Mouse (Mus musculus) c-Kit-negative CD71-positive TER-119-positive erythroid progenitor cells, embryonic 14.5 days (primary cell): ENCODE data around the gene Cfap57.
"Not testable (repeated sequence)": the region's sequence is repeated elsewhere in the genome, so short reads cannot be mapped to it uniquely, and the experiment has no call there.

Experiments used
- DNase-seq: peaks from one replicate; pipeline ENCODE4 v3.0.0-alpha.2; 2013; ENCODE audit warnings: low read depth, low spot score

Gene Cfap57

DNA sequence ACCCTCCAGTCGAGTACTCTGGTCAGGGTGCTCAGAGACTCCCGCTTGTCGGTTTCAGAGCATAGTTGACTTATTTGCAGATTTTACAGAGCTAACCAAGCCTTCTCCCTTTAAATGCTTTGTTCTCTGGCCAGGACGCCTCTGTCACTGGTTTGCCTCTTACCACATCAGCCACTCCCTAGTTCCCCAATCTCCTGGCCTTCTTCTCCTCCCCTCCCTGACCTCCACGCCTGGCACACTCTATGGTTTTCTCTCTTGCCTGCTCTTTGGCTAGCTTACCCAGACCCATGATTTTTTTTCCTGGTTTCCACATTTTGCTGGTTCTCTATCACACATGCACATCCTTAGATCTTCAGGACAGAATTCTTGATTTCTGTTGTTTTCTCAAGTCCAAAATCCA, 102.4 kb downstream of the Cfap57 start:
- no peak for DNase-seq

DNA sequence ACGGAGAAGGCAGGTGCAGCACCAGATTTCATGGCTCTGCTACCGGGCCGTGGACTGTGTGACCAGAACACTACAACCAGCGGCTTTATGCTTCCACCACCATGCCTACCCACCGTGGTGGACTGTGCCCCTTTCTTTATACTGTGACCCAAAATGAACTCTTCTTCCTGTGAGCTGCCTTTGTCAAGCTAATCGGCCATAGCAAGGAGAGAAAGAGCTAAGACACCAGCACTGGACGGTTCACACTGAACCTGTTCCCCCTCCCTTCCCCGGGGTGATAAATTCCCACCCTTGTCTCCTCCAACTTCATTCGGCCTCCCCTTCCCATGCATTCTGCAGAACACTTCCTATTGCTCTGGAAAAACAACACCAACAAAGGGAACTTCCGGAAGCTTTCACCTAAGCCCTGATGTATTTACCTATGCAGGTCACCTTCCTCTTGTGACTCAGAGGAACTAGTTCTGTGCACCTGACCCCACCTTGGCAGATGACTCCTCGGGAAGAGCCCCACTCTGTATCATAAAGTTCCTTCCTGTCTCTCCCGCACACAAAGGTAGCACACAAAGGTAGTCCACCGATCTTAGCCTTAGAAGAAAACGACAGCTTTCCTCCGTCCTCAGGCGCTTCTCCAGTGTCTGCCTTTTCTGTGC, 103.0 kb downstream of the Cfap57 start:
- DNase-seq: no peak

DNA sequence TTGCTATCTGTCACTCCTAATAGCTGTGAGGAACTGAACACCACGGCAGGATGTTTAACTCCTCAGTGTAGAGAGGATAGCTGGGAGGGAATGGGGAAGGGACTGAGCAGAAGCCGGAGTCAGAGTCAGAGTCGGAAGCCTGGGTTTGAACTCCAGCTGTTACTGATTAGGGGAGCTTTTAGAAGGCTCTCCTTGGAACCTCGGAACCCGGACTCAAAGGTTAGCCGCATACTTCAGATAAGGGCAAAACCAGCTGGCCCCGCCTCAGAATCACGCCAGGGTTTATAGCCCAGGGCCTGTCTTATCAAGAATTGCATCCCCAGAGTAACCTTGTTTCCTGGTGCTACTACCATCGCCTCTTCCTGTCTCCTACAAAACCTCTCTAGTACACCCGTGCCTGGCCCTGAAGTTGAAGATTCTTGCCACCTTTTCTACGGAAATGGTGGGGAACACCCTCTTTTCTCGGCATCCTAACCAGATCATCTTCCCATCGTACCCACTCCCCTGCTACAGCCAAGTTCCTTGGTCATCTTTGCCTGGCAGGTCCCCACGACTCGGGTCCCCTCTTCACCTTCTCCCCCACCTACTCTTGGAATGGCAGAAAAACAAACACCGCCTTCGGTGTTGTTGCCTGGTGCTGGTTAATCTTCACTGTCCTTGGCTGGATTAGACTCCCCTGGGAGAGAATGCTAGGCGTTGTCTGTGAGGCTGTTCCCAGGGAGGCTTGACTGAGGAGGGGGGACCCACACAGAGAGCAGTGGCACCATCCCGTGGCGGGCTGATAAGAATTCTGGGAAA, 103.7 kb downstream of the Cfap57 start:
- no peak for DNase-seq

- no peak for DNase-seq
Measured at GRCm38 (mm10) chr4:118509050-118509449, 111.5 kb downstream of the Cfap57 start.

- DNase-seq: not testable (repeated sequence)
Measured at GRCm38 (mm10) chr4:118507171-118507570, 113.4 kb downstream of the Cfap57 start.

DNA sequence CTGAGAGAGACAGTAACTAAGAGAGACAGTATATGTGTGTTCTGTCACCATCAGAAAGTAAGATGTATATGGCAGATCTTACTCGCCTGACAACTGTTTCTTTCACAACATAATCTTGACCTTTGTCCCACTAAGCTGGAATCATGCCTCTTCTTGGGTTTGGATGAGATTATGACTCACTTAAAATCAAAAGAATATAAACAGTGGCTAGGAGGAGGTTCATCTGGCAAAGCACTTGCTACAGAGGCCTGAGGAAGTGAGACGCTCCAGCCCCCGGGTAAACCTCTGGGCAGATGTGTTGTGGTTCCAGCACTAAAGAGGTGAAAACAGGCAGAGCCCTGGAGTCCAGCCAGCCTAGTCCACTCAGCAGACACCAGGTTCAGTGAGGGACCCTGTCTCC, 115.0 kb downstream of the Cfap57 start:
- no peak for DNase-seq
